Comparison of ENCODE assay signal across 9 mouse cellular contexts in genomic region chr5:115907037-115908009, GRCm38 (mm10).
A peak's percentile ranks its signal among the peaks of the same experiment; 100 is the strongest.
DNase-seq lines count a peak whose midpoint lies in the region; ATAC-seq lines count a peak whose summit lies in the region.
"Had no signal": no experiment of that assay in that cellular context is flagged by ENCODE, and none has a peak within 500 bp of the region (broad histone marks: within the 10 kb centered on the region; RNA-seq: fewer than 3 reads in every experiment).

No protein-coding gene starts in this region.

- peak; percentile 17 to 50 for DNase-seq in urinary bladder, adult 18-20 months (ENCODE audit: low spot score in 2 of 2)
- DNase-seq in urinary bladder, postnatal 4 days (ENCODE audit: low spot score in 2 of 2) = no peak
- peak; percentile 61 for DNase-seq in embryonic facial prominence, embryonic 14.5 days (ENCODE audit: low spot score)
- peak; percentile 42 to 50 for DNase-seq in heart, postnatal 10 days
- peak; percentile 22 to 36 for DNase-seq in layer of hippocampus, postnatal 14 days (ENCODE audit: low spot score in 2 of 2)
- DNase-seq in right cerebral cortex, postnatal 10 days (ENCODE audit: low spot score in 2 of 2) = peak; percentile 71 to 80
- DNase-seq in testis, postnatal 14 days (ENCODE audit: low spot score) = no peak

- H3K9me3 ChIP-seq in embryonic facial prominence, embryonic 14.5 days (ENCODE audit: control insufficient read depth, low read length) = no peaks in the 10 kb centered on the region
- no peaks in the 10 kb centered on the region for H3K9me3 ChIP-seq in lung, embryonic 16.5 days (ENCODE audit: control insufficient read depth, low read length)

- peaks cover 23% of the 10 kb centered on the region for H3K4me1 ChIP-seq in embryonic facial prominence, embryonic 14.5 days (ENCODE audit: control insufficient read depth, insufficient read depth, low read length)
- peaks cover 14% of the 10 kb centered on the region for H3K4me1 ChIP-seq in lung, embryonic 16.5 days (replicated peaks; ENCODE audit: control insufficient read depth, insufficient read depth, low read length)

- H3K36me3 ChIP-seq in embryonic facial prominence, embryonic 14.5 days (ENCODE audit: control insufficient read depth, insufficient read depth, low read length) = no peaks in the 10 kb centered on the region
- H3K36me3 ChIP-seq in lung, embryonic 16.5 days (ENCODE audit: control insufficient read depth, insufficient read depth, low read length) = no peaks in the 10 kb centered on the region

- H3K27ac ChIP-seq in embryonic facial prominence, embryonic 14.5 days (replicated peaks; ENCODE audit: low read depth, low read length) = no peak overlapping the region
- no peak overlapping the region for H3K27ac ChIP-seq in lung, embryonic 16.5 days (ENCODE audit: low read length)
- H3K27ac ChIP-seq: macrophage had no signal

- peak overlapping the region; percentile 41 for H3K4me3 ChIP-seq in embryonic facial prominence, embryonic 14.5 days (ENCODE audit: low read depth, low read length)
- peak overlapping the region; percentile 9 for H3K4me3 ChIP-seq in lung, embryonic 16.5 days (ENCODE audit: low read length)

- peak overlapping the region; percentile 79 for H3K4me2 ChIP-seq in embryonic facial prominence, embryonic 14.5 days (ENCODE audit: low read depth, low read length)
- peak overlapping the region; percentile 45 for H3K4me2 ChIP-seq in lung, embryonic 16.5 days (ENCODE audit: low read depth, low read length)

- peak; percentile 62 for ATAC-seq in embryonic facial prominence, embryonic 14.5 days (ENCODE audit: low read depth)
- ATAC-seq in lung, embryonic 16.5 days (ENCODE audit: low read depth) = peak; percentile 62

- peak overlapping the region; percentile 52 for H3K9ac ChIP-seq in embryonic facial prominence, embryonic 14.5 days (ENCODE audit: low read depth, low read length)
- no peak overlapping the region for H3K9ac ChIP-seq in lung, embryonic 16.5 days (ENCODE audit: low read length)

- 6% methylated on average over 31 of the region's 38 CpGs for WGBS in embryonic facial prominence, embryonic 14.5 days
- 8% methylated on average over 38 of the region's 38 CpGs for WGBS in lung, embryonic 16.5 days

- no peaks in the 10 kb centered on the region for H3K27me3 ChIP-seq in embryonic facial prominence, embryonic 14.5 days (replicated peaks; ENCODE audit: control insufficient read depth, insufficient read depth, low read length)
- H3K27me3 ChIP-seq in lung, embryonic 16.5 days (ENCODE audit: control insufficient read depth, insufficient read depth, low read depth, low read length) = no peaks in the 10 kb centered on the region

- intact Hi-C loops in heart, postnatal 10 days (cut with DNase I) = loop anchor here (2.0 kb wide), 1 partner anchor 117 kb away; no protein-coding TSS in a partner anchor

Comparison
In these comparisons a context has a peak if more than half of its experiments do, and no peak if none do; other contexts are left out.
1. DNase-seq: peak in urinary bladder, adult 18-20 months (2 of 2), embryonic facial prominence, embryonic 14.5 days (single experiment), heart, postnatal 10 days (2 of 2), layer of hippocampus, postnatal 14 days (2 of 2) and right cerebral cortex, postnatal 10 days (2 of 2); none in urinary bladder, postnatal 4 days (0 of 2) and testis, postnatal 14 days (single experiment).